Comparison of ENCODE assay signal across 9 mouse cellular contexts in the genomic region with DNA sequence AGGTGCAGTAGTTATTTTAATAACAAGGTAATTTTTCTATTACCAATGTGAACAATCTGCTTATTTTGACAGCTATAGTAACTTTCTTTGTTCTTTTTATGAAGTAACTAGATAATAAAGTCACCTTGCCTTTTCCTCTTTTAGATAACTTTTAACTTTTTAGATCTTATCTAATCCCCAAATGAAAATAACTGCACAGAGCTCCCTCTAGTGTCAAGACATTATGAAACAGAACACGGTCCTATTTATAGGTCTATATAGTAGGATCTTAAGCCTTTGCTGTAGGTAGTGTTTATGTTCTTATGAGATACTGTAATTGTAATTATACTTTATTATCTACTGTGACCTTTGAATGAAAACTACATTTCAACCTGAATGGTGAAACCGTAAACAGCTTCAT. TPM values are rescaled to one million over a fixed set of nuclear protein-coding genes. Genes with fewer than 3 reads are reported as not detected.
A peak's percentile ranks its signal among the peaks of the same experiment; 100 is the strongest.
DNase-seq lines count a peak whose midpoint lies in the region; ATAC-seq and TF ChIP-seq lines count a peak whose summit lies in the region.
"Had no signal": no experiment of that assay in that cellular context is flagged by ENCODE, and none has a peak within 500 bp of the region (broad histone marks: within the 10 kb centered on the region; RNA-seq: fewer than 3 reads in every experiment).

No protein-coding gene starts in this region.

- H3K4me1 ChIP-seq in forebrain, embryonic 14.5 days (ENCODE audit: control insufficient read depth, insufficient read depth, low read length), result no peaks in the 10 kb centered on the region
- H3K4me1 ChIP-seq in forebrain, embryonic 15.5 days, result no peaks in the 10 kb centered on the region
- H3K4me1 ChIP-seq in liver, embryonic 14.5 days (replicated peaks; ENCODE audit: control insufficient read depth in 2 of 2, insufficient read depth in 2 of 2, low read length in 1 of 2), result peaks cover 0 to 7% of the 10 kb centered on the region in 2 experiments; a peak in 2 of 4 replicates
- H3K4me1 ChIP-seq in liver, embryonic 12.5 days, result peaks cover 13% of the 10 kb centered on the region

- WGBS in forebrain, embryonic 14.5 days, result 68% methylated on average over 2 of the region's 2 CpGs
- 68% methylated on average over 2 of the region's 2 CpGs for WGBS in forebrain, embryonic 15.5 days
- WGBS in liver, embryonic 14.5 days (ENCODE audit: insufficient replicate concordance), result 57% methylated on average over 2 of the region's 2 CpGs
- WGBS in liver, embryonic 12.5 days (ENCODE audit: insufficient replicate concordance), result 58% methylated on average over 2 of the region's 2 CpGs

- peaks cover 33% of the 10 kb centered on the region for H3K36me3 ChIP-seq in forebrain, embryonic 14.5 days (ENCODE audit: control insufficient read depth, insufficient read depth, low read length)
- peaks cover 31% of the 10 kb centered on the region for H3K36me3 ChIP-seq in forebrain, embryonic 15.5 days
- peaks cover 4% of the 10 kb centered on the region for H3K36me3 ChIP-seq in liver, embryonic 14.5 days (replicated peaks; ENCODE audit: control insufficient read depth, insufficient read depth, low read depth)
- H3K36me3 ChIP-seq in liver, embryonic 12.5 days, result peaks cover 46% of the 10 kb centered on the region

- DNase-seq in forebrain, embryonic 14.5 days (ENCODE audit: low spot score), result peak; percentile 86
- peak in 1 of 3 experiments; percentile 17 for DNase-seq in liver, embryonic 14.5 days (ENCODE audit: low read depth in 3 of 3, low spot score in 3 of 3)
- DNase-seq in ZHBTc4 (ENCODE audit: low read depth, low spot score), result peak; percentile 26
- no peak for DNase-seq in right cerebral cortex, adult 18-20 months
- no peak for DNase-seq in thymus, postnatal 4 days
- DNase-seq: left cerebral cortex, postnatal 4 days had no signal

- no peak overlapping the region for H3K9ac ChIP-seq in forebrain, embryonic 14.5 days (ENCODE audit: low read length)
- H3K9ac ChIP-seq in forebrain, embryonic 15.5 days (replicated peaks), result no peak overlapping the region
- no peak overlapping the region for H3K9ac ChIP-seq in liver, embryonic 14.5 days (replicated peaks)
- H3K9ac ChIP-seq in liver, embryonic 12.5 days, result no peak overlapping the region

- H3K27me3 ChIP-seq in forebrain, embryonic 14.5 days (replicated peaks; ENCODE audit: control insufficient read depth, insufficient read depth, low read length), result no peaks in the 10 kb centered on the region
- no peaks in the 10 kb centered on the region for H3K27me3 ChIP-seq in forebrain, embryonic 15.5 days
- no peaks in the 10 kb centered on the region for H3K27me3 ChIP-seq in liver, embryonic 14.5 days (ENCODE audit: control insufficient read depth, insufficient read depth, low read length)
- no peaks in the 10 kb centered on the region for H3K27me3 ChIP-seq in liver, embryonic 12.5 days (replicated peaks)

- TF ChIP-seq CTCF in liver, embryonic 14.5 days (IDR thresholded peaks at IDR 0.05; ENCODE audit: low read depth), result peak; percentile 19; the same call in 1 of the 2 replicates

- H3K4me2 ChIP-seq in forebrain, embryonic 14.5 days (ENCODE audit: low read length), result no peak overlapping the region
- H3K4me2 ChIP-seq in forebrain, embryonic 15.5 days (replicated peaks), result no peak overlapping the region
- no peak overlapping the region for H3K4me2 ChIP-seq in liver, embryonic 14.5 days (ENCODE audit: low read depth)
- no peak overlapping the region for H3K4me2 ChIP-seq in liver, embryonic 12.5 days

- TF ChIP-seq EP300 in liver, embryonic 14.5 days (IDR thresholded peaks at IDR 0.05; ENCODE audit: low read depth), result no peak

- ATAC-seq in forebrain, embryonic 14.5 days, result no peak
- ATAC-seq in forebrain, embryonic 15.5 days (replicated peaks), result no peak
- no peak for ATAC-seq in liver, embryonic 14.5 days (ENCODE audit: insufficient read depth)
- no peak for ATAC-seq in liver, embryonic 12.5 days
- 0 out of 2 replicates have a peak, but pooled peaks have one; percentile 46 for ATAC-seq in neutrophil, adult 5-6 weeks (ENCODE audit: extremely low read depth, insufficient number of reproducible peaks, low FRiP score, poor library complexity, severe bottlenecking)

- H3K4me3 ChIP-seq in forebrain, embryonic 14.5 days (ENCODE audit: low read depth, low read length), result no peak overlapping the region
- no peak overlapping the region for H3K4me3 ChIP-seq in forebrain, embryonic 15.5 days
- no peak overlapping the region for H3K4me3 ChIP-seq in liver, embryonic 14.5 days (ENCODE audit: insufficient read depth in 1 of 2, low read depth in 2 of 2, low read length in 2 of 2)
- no peak overlapping the region for H3K4me3 ChIP-seq in liver, embryonic 12.5 days

- H3K27ac ChIP-seq in forebrain, embryonic 14.5 days (ENCODE audit: low read depth, low read length), result no peak overlapping the region
- no peak overlapping the region for H3K27ac ChIP-seq in forebrain, embryonic 15.5 days (replicated peaks)
- H3K27ac ChIP-seq in liver, embryonic 14.5 days, result no peak overlapping the region
- no peak overlapping the region for H3K27ac ChIP-seq in liver, embryonic 12.5 days

- no peaks in the 10 kb centered on the region for H3K9me3 ChIP-seq in forebrain, embryonic 14.5 days (replicated peaks; ENCODE audit: control insufficient read depth, low read length)
- no peaks in the 10 kb centered on the region for H3K9me3 ChIP-seq in forebrain, embryonic 15.5 days
- H3K9me3 ChIP-seq in liver, embryonic 14.5 days (ENCODE audit: control insufficient read depth, low read length), result no peaks in the 10 kb centered on the region
- no peaks in the 10 kb centered on the region for H3K9me3 ChIP-seq in liver, embryonic 12.5 days (replicated peaks)

RNA-seq across cellular contexts. Expression of a gene that starts 41.0 kb away (rescaled TPM):
- 105 and 112 TPM in 2 replicates for polyA plus RNA-seq in forebrain, embryonic 14.5 days (2014; fragmentation: Nextera tagmentation; extraction: Ambion mirVana)
- 90.0 and 91.4 TPM in 2 replicates for polyA plus RNA-seq in forebrain, embryonic 15.5 days (2015; fragmentation: Nextera tagmentation; extraction: Ambion mirVana)
- polyA plus RNA-seq in liver, embryonic 14.5 days (2012; rRNA removed), result 16.0 and 28.1 TPM in 2 replicates
- 48.9 and 55.0 TPM in 2 replicates for polyA plus RNA-seq in liver, embryonic 14.5 days (2014; fragmentation: Nextera tagmentation; extraction: Ambion mirVana)
- 63.4 and 64.4 TPM in 2 replicates for polyA plus RNA-seq in liver, embryonic 12.5 days (2016; fragmentation: Nextera tagmentation; extraction: Ambion mirVana)
- total RNA-seq in neutrophil, adult 5-6 weeks (2017), result 66.5 and 83.9 TPM in 2 replicates

Comparison
In these comparisons a context has a peak if more than half of its experiments do, and no peak if none do; other contexts are left out.
1. DNase-seq: peak in forebrain, embryonic 14.5 days (single experiment) and ZHBTc4 (single experiment); none in right cerebral cortex, adult 18-20 months (single experiment) and thymus, postnatal 4 days (single experiment).